Mouse (Mus musculus) embryo, embryonic 11.5 days (tissue): ENCODE measurements around the gene Hist1h2bf.
"Not testable (repeated sequence)": the region's sequence is repeated elsewhere in the genome, so short reads cannot be mapped to it uniquely, and the experiment has no call there.

ENCODE experiments used
- DNase-seq: peaks from one replicate; pipeline ENCODE4 v3.0.0-alpha.2; 2012; ENCODE audit warnings: low read depth, low spot score

Hist1h2bf gene

DNA sequence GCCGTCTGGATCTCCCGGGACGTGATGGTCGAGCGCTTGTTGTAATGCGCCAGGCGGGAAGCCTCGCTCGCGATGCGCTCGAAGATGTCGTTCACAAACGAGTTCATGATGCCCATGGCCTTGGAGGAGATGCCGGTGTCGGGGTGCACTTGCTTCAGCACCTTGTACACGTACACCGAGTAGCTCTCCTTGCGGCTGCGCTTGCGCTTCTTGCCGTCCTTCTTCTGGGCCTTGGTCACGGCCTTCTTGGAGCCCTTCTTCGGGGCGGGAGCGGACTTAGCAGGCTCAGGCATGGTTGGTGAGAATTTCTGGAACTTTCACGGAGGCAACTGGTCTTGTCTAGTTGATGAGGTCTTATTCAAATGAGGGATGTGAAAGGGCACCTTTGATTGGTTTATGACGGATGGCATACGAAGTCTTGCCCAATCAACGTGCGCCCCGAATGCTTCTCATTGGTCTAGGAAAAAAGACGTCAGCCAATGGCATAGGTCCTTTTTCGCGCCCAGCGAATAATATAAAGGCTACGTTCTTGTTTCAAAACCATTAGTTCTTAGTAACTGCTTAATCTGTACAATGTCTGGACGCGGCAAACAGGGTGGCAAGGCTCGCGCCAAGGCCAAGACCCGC is at the start of gene Hist1h2bf, which contains the start of gene Hist1h2ad:
TSS of gene Hist1h2bf (minus strand) at position 299 of the 627 bp plus-strand sequence.
TSS of gene Hist1h2ad (plus strand) at position 484 of the 627 bp plus-strand sequence.
- DNase-seq = peak; percentile 91

DNA sequence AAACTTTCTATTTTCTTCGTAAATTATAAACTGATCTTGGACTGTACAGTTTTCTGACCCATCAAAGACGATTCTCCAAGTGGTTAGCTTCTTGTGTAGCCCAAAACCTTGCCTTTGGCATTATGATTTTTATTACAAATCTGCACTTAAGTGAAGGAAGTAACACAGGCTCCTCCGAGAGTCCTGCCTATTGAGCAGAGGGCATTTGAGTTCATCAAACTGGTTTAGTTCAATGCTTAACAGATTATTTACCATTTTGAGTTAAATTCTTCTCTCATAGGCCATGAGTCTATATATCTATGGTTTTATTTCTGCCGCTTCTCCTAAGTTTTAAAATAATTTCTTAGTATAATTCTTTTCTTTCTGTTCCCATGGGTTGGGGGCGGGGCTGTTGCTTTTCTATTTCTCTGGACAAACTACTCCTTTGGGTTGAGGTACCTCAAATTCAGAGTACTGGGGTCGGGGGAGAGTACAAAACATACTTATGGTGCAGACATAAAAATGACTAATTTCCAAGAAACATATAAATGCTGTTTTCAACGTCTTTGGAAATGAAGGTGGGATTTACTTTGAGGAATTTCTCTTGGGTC is 49.0 kb upstream of the Hist1h2bf start:
- no peak for DNase-seq

DNA sequence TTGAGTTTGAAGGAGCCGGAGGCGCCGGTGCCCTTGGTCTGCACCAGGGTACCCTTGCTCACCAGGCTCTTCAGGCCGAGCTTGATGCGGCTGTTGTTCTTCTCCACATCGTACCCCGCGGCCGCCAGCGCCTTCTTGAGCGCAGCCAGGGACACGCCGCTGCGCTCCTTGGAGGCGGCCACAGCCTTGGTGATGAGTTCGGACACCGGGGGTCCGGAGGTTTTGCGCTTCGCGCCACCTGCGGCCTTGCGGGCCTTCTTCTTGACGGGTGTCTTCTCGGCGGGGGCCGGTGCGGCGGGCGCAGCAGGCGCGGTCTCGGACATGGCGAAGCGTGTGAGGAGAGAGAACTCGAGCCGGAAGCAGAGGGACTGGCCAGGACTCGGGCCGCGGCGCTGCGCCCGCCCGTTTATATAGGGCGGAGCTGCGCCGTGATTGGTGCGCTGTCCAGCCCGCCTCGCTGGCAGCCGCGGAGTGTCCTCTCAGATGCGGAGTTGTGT is 48.2 kb upstream of the Hist1h2bf start, which contains the start of gene Hist1h1e:
TSS of gene Hist1h1e (minus strand) at position 384 of the 497 bp plus-strand sequence.
- peak; percentile 89 for DNase-seq

DNA sequence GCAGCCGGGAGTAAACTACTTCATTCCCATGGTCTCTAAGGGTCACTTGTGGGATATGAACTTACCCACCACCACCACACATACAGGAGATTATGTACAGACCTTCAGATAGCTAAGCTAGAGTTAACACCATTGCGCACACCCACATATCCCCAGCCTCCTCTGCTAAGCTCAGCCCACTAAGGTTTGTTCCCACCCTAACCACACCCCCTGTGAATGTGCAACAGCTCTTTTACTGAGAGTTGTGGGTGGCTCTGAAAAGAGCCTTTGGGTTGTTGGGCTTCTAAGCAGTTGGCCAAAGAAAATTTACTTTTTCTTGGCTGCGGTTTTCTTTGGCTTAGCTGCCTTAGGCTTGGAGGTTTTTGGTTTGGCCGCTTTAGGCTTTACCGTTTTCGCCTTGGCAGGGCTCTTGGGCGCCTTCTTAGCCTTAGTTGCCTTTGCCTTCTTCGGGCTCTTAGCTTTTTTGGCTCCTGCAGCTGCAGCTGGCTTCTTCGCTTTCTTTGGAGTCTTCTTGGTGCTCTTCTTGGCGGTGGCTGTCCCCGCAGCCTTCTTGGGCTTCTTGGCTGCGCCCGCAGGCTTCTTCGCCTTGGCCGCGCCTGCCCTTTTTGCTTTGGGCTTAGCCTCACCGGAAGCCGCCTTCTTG is 47.7 kb upstream of the Hist1h2bf start:
- DNase-seq = peak; percentile 58

DNA sequence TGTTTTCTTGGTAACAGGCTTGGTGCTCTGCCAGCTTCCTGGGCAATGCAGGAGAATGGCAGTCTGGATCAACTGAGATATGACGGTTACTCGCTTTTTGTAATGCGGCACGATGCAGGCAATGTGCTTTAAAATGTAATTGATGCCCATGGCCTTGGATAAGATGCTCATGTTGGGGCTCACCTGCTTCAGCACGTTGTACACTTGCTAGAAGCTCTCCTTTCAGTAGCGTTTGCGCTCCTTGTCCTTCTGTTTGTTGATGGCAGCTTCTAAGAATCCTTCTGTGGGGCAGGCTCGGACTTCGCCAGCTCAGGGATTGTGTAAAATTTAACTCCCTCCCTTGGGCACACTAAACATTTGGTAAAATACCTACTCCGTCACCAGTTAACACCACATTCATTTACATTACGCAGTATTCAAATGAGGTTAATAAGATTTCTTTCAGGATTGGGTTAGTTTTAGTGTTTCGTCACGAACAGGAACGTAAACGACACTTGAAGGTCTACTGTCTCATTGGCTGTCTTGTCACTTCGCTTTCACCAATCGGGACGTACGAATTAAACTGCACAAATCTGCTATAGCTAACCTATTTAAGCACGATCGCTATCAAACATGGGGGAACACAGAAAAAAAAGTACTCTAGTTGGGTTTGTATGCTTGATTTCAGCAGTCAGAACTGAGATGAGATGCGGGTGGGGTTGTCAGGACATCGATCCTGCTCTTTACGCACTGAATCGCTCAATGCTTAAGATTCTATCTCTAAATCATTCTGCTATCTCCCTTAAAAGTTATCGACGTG is 46.9 kb upstream of the Hist1h2bf start, which contains the start of gene Hist1h2be:
TSS of gene Hist1h2be (minus strand) at position 392 of the 799 bp plus-strand sequence.
- peak; percentile 77 for DNase-seq

DNA sequence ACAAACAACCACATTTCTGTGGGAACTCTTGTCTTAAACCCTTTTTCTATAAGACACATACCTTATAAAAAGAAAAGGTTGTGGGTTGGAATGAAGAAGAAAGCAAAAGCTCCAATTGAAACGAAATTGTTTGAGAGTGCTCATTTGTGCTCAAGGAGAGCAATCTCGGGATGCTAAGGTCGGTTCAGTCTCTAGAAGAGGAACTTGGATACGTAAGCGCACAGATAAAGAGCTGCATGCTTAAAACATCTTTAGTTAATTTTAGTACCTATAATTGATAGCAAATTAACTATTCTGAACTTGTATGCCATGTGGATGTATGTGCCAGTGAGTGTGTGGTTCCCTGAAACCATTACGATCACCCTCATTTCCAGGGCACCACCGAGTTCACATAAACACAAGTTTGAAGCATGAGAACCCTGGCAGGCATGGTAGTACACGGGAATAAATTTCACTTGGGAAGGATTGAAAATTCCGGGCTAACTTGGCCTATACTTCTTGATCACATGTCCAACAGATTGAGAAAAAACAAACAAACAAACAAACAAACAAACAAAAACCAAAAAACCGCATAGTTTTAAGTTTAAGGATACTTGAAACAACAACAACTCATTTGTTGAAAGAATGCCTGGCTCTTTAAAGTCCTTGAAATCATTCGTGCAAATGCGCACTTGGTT is 46.2 kb upstream of the Hist1h2bf start:
- no peak for DNase-seq

DNA sequence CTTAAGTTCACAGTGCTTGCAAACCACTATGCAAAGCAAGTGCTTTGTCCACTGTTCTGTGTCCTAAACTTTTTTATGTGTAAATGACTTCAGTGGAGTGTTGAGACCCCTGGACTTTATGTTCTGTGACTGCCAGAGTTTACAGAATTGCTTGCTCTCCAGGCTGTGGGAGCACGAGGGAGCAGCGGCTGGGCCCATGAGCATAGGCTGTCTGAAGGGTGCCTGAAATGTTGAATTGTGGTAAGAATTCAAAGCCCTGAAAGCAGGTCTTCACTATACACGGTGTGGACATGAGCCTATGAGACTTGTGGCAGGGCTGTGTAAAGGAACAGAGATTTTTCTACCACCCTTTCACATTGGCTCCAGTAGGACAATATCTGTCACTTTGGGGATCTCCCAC is 37.6 kb upstream of the Hist1h2bf start:
- DNase-seq = no peak

DNA sequence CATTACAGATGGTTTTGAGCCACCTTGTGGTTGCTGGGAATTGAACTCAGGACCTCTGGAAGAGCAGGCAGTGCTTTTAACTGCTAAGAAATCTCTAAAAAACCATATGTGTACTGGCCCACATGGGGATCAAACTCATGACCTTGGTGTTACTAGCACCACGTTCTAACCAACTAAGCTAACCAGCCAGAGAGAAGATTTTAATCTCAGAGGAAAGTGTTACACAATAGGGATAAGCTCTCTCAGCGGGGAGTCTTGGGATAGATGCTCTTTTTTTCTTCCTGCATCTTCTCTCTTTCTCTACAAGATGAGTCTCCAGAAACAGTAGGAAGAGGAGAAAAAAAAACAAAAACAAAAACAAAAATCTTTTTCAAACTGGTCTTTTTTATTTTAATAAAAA is 36.4 kb upstream of the Hist1h2bf start:
- DNase-seq = no peak

DNA sequence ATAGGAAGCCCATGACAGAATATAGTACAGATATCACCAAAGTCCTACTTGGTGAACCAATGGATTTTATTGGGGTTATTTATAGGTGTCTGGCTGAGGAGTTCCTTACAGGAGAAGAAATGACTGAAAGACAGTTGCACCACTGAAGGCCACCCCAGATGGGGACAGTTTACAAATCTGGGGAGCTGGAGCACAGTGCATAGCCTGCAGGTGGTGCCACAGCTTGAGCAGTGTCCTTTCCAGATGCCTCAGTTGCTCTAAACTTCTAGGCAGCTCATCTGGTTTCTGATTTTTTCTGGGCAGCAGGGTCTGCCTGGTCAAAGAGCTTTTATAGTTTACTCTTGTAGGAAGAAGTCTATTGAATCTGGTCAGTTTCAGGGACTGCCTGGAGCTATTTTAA is 35.8 kb upstream of the Hist1h2bf start:
- DNase-seq = no peak

DNA sequence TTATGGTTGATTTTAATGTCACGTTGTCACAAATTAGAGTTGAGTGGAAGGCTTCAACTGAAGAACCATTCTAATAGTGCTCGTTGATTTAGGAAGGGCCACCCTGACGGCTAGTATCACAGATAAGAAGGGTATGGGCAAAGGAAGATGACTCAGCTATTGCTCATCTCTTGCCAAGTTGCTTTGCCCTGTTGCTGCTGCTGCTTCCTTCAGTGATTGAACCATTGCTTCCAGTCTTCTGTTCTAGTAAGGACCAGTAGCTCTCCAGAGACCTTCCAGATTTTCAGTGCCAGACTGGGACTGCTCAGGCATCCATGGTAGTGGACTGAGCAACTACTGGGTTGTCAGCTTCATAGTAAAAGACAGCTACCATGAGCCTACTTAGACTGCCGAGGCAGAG is 35.2 kb upstream of the Hist1h2bf start:
- DNase-seq = no peak

DNA sequence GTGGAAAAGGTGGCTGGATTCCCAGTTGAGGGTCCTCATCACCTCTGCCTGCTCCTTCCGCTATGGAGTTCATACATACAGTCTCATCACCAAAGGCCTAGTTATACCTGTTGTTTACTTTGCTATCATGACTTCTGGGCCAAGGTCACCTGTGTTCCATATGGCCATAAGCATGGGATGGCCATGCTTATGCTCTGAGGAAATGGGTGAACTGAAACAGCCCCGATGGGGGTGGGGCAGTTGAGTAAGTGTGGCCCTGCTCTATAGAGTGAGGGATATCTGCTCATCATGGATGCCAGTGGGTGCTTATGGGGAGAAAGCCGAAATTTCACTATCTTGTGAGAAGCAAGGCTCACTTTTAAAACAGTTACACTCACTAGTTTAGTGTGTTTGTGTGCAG is 31.1 kb upstream of the Hist1h2bf start:
- no peak for DNase-seq

DNA sequence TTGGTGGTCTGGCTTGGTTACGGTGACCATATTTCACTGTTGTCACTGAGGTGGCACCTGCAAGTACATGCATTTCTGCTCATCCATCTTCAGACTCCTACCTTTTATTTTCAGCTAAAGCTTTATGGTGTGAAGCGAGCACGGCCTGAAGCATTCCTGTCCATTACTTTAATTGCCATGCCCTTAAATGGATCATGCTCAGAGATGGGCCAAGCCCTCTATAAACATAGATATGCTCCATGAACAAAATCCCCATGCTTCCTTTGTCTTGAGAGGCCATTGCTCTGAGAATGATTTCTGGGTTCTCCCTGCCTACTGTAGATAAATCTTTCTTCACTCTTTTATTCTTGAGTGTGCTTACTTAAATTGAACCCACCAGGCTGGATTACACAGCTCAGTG is 30.5 kb upstream of the Hist1h2bf start:
- no peak for DNase-seq

DNA sequence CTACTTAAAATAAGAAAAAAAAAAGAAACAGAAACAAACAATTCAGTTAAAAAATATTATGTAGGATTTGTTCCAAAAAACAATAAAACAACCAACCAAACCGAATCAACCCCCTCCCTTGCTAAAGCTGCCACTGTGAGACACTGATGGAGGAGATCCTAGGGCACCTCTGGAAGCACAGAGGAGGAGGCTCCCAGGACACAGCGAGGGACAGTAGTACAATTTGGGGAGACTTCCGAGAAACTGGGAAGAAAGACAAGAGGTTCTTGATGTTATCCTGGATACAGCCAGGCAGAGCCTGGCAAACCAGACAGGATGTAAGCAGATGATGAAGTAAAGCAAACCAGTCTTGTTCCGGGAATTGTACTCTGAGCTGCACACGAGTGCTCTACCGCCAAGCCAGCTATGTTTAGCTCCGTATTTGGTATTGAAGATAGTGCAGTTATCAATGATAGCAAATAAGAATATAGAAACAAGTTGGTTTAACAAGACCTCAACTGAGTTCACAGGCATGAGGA is 29.2 kb upstream of the Hist1h2bf start:
- no peak for DNase-seq

DNA sequence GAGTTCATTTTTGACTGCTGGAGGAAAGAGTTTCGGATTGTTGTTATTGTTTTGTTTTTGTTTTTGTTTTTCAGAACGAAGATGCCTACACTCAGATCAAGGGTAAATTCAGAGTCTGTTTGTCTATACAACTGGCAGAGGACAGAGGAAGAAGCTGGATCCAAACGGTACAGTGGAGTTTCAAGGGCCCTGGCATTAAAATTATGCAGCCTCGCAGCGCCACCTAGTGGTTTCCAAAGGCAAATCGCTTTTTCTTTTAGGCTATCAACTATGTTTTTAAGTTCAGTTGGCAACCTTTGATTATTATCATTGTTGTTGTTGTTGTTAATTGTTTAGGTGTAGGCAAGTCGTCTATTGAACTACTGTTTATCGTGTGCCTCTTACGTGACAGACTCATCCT is 24.0 kb upstream of the Hist1h2bf start:
- no peak for DNase-seq

DNA sequence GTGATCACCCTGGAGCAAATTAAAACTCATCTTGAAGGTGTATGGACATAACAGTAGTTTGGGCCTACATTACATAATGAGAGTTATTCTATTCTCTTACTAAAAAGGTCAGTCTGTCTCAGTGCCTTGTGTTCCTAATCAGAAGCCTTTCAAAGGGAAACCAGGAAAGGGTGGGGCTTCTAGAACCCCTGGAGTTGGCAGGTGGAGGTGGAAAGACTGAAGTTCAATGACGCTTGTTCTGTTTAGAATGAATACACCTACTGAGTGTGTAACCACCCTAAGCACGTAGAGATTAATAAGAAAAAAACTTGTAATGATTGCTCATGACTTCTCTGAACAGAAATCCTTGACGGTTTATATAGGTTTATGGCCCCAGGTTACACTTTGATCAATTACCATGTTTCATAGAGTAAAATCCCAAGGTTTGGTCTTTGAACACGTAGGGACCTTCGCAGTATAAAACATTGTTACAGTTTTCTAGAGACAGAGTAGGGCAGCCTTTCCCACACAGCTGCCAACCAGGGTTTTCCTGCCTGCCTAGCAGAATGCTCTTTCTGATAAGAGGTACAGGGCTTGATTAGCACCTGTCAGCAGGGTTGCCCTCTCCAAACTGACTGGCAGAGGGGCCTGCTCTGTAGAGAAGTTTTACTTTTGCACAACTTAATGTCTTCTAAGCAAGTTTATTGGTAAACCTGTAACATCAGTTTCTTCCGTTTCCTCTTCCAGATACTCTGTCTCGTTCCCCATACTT is 21.8 kb upstream of the Hist1h2bf start:
- DNase-seq = no peak

DNA sequence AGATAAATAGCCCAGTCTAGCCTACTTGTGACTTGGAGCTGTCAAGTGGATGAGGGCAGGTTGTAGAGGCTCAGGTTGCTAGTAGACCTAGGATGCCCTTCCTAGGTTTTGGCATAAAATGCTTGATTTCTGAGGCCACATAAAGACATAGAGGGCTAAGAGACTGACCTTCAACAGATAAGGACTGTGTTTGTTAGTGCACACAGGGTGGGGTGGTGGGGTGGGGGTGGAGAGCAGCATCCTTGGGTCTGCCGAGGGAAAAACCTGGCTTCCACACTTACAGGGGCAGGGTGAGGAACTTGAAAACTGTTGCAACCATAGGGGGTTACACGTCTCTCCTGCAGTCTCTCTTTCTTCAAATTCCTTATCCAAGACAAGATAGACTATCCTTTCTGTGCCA is 21.2 kb upstream of the Hist1h2bf start:
- no peak for DNase-seq

DNA sequence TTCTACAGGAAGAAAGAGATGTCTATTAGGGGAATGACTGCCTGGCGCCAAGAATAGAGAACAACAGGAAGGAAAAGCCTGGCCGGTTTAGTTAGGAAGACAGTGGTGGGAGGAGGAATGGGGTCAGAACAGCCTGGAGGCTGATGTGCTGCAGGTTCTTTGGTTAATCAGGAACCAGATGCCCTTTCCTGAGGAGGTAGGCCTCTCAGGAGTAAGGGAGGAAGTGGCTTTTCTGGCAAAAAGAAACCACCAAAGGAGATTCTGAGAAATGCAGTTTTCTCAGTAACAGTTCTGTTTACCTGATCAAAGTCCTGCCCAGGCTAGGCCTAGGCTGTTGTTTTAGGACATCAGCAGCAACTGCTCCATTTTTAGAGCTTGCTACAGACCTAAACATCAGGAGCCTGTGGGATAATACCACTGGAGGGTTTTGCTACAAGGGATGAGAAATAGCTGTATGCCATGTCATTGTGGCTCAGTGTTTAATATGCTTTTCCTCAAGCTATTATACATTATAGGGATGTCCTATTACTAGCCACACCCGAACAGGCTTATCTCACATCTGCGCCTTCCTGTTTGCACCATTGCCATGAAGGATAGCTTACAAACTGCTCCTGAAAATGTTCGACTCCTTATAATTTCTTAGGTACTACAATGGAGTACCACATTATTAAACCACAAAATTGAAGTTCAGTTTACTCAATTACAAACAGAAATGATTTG is 19.2 kb upstream of the Hist1h2bf start:
- DNase-seq = no peak

DNA sequence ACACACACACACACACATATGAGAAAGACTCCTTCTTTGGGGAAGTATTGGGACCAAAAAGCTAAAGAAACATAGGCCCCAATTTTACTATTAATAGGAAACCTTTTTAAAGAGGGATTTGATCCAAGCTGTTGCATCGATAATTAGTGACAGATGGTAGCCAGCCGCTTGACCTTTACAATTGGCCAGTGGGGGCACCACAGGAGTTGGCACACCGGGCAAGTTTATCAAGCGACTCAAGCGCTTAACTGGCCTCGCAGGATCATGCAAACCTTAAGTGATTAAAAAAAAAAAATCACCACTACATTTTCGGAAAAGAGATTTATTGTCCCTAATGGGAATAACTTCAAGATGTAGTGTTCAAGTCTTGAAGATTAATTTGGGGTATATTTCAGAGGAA is 18.6 kb upstream of the Hist1h2bf start:
- DNase-seq = no peak

DNA sequence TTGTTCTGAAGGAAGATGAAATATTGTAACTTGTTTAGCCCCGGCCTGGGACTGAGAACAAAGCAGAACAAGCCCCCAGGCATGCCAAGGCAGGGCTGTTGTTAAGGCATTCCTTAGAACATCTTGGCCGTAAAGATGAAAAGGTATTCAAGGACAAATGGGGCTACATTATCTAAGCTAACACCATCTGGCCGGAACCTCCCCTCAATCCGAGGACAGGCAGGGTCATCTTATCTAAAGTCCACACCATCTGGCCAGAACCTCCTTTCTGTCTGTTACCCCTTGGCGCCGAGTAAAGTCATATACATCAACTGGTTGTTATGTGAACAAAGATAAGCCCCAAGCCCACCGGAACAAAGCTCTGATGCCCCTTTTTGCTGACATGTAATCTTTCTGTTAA is 17.9 kb upstream of the Hist1h2bf start:
- DNase-seq = not testable (repeated sequence)

DNA sequence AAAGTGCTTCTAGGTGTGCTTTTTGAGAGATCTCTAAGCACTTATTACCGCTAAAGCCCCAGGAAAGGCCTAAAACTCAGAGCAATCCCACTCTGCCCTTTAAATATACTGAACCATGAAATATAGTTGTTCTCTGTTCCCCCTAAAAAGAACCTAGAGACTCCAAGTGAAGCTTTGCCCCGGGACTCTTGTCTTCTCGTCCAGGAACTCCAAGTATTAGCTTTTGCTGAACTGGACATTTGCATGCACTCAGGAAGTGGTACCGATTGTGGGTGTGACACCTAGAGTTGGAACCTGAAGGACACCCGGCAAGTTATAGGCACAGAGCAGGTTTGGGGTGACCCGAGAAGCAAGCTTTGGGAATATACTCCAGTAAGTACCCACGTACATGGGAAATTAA is 17.2 kb upstream of the Hist1h2bf start:
- no peak for DNase-seq
